Mouse (Mus musculus): ENCODE measurements at regions not wholly inside any gene's neighbourhood (a gene's known extent, or its start where the extent isn't known, plus 50 kb on each side); places are given as distances from the start of the nearest gene placed in this dataset.

DNA sequence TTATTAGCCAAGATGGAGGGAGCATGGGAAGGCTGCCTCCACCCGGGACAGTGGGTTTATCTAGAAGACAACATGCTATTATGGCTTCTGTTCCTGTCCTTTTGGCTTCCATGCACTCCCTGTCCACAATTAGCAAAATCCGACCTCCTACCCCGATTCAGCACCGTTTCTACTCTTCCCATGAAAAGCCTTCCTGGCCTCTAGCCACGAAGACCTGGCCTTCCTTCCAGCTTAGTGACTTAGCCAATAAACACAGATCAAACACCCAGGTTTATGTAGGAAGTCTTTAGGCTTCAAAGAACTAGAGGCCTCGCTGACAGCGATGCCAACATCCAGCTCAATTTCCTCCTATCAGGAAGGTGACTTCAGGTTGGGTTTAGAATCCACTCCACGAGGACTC is 338.5 kb upstream of the Zmiz1 start:
- no peak for DNase-seq (ENCODE audit: low read depth, low spot score)

DNA sequence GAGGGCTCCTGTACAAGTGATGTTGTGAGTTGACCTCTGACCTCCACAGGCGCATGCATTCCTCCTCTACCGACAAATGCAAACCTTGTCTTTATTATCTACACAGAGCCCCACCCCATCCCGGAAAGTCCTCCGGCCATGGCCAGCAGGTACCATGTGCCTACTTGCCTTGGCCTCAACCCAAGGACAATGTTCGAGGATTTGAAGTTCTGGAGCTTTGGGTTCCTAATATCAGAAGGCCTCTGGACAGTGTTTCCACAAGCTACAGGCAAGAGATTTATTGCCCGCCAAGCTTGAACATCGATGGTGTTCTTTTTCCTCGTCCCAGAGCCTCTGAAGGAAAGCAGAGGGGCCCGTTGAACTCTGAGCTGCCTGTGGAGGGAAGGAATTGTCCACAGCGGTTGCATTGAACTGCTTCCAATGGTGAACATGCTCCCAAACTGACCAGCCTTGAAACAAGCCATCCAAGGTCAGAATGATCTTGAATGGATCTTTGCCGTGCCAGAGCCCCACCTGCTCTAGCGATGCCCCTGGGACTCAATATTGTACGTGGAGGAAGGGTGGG is 335.9 kb upstream of the Zmiz1 start:
- DNase-seq (ENCODE audit: low read depth, low spot score) = no peak

DNA sequence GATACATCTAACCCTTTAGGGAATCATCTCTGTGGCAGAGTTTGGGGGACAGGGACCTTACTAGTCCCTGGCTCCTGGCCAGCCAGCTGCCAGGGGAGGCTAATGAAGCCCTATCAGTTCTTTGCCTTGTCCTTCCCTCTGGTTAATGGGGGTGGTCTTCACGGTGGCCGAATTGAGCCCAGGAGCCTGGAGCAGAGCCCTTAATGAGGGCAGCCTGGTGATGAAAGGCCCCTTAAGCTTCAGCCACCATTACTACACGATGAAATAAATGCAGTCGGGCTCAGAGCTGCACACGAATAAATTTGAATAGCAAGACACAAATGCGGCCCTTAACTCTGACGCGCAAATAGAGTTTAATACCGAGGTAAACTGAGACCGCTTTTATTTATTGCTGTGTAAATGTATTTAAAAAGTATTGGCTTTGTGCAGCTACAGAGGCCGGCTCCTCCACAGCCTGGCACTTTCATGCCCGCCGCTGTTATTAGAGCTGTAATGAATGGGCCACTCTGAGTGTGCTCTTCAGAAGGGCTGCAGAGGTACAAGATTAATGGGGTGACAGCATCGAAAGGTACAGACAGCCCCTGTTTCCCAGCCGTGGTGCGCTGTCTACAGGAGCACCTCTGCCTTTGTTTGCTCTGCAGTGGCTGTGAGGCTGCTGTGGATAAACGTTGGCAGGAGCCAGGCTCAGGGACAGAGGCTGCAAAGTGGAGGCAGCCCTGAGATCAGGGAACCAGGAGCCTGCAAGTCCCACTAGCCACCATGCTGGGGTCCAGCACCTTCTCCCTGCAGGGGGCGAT is 335.2 kb upstream of the Zmiz1 start:
- DNase-seq (ENCODE audit: low read depth, low spot score) = no peak

DNA sequence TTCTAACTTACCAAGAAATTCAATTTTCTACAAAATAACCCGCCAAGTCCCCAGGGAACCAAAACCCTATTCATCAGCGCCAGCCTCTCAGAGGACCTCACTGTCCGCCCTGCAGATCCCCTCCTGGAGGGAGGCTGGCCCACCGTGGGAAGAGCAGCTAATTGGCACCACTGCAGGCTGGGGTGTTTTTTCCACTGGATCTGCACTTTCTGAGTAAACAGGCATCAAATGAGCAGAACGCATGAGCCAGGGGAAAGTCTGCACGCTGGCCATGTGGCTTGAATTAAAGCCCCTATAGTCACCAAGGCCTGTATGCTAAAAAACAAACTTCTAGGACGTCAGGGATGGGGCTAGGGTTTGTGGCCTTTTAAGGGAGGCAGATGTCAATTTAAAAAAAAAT is 332.4 kb upstream of the Zmiz1 start:
- DNase-seq (ENCODE audit: low read depth, low spot score) = no peak

DNA sequence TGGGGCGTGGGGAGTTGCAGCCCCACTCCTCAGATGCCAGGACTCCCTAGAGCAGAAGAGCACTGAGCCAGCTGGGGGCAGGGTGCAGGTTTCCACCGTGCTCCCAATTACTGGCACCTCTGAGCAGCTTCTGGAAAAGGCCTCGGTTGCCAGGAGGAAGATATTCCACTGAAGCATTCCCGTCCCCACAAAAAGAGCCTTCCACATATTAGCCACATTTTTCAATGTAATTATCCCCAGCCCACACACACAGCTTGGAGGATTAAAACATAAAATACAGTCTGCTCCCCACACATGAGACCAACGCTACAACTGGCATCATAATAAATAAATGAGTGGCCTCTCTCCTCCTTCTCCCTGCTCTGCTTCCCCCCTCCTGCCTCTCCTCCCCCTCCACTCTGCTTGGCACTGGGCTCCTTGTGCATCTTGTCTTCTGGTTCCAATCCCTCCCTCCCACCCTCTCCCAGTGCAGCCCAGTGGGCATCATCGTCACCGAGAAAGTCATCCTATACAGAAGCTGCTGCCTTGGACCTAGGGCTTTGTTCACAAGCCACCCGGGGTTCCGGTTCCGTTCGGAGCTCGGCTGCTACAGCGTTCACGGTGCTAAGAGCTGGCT is 331.3 kb upstream of the Zmiz1 start:
- no peak for DNase-seq (ENCODE audit: low read depth, low spot score)

DNA sequence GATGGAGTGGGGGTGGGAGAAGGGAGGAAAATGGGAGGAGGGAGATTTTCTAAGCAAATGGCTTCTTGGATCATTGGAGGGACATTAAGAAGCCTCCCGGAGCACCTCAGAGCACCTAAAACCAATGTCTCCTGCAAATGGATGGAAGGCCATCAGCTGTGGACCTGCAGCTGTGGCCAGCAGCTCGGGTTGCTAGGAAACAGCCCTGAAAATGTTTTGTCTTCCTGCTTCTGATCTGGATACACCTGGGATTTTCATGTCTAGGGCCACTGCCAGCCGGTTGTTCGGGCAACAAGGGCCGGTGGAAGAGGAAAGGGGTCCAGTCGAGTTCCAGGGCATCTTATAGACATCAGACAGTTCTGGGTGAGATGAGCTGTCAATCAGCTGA is 330.8 kb upstream of the Zmiz1 start:
- no peak for DNase-seq (ENCODE audit: low read depth, low spot score)

DNA sequence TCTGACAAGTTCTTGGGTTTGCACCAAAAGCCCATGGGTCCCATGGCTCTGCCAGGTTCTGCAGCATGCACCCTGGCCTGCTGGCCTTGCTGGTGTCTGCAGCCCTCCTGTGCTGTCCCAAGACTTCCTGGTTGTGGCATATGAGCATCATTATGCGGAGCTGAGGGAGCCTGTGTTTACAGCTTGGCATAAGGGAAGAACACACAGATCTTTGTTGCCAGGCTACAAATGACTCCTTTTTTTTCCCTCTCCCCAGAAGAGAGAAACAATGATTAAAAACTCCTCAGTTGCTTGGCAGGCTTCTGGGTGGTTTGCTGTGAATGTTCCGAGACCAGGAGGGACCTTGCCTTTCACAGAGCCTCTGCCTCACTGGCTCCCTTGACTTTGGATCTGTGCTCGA is 323.6 kb upstream of the Zmiz1 start:
- DNase-seq (ENCODE audit: low read depth, low spot score) = no peak

DNA sequence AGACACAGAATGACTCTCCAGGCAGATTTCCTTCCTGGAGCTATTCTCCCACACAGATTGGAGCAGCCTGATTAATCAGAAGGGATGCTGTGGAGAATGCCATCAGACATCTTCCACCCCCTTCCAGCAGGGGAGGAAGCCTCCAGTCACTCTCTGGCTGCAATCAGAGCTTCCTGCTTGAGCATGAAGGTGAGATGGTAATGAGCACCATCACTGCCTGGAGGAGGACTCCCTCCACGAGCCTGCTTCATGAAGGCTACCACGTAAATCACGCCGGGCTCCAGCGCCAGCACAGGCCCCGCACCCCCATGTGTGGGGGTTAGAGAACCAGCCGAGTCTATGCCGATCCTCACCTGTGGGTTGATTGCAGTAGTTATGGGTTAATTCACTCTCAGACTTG is 321.7 kb upstream of the Zmiz1 start:
- DNase-seq (ENCODE audit: low read depth, low spot score) = no peak

DNA sequence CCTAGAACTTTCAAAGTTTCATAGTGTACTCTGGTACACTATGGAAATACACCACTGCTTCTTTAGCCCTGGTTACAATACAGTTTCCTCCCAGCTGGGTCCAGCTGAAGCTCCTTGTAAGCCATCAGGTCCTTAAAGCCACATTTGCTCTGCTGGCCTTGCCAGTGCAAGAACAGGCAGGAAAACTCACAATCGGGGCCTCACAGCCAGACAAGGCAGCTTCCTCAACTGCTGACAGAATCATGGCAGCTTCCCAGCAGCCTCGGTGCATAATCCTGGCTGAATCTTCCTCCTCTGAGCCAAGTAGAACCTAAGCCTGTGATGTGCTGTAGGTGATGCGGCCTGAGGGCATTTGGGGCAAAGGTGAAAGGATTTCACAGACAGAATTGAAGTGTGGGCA is 320.5 kb upstream of the Zmiz1 start:
- no peak for DNase-seq (ENCODE audit: low read depth, low spot score)

DNA sequence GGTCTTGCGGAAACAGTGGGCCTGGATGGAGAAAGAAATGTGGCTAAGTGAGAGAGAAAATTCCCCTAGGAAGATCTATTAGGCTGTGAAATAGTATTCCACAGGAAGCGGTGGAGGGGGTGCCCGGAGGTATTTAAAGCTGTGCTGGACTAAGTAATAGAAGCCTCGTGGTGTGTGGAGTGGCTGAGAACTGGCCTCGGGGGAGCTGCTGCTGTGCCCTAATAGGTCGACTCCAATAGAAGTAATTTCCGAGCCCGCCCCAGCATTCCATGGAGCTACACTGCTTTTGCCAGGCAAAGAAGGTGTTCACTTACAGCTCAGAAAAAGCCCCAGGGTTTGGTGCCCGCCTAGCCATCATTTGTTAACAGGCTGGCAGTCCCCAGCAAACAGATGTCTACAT is 317.1 kb upstream of the Zmiz1 start:
- no peak for DNase-seq (ENCODE audit: low read depth, low spot score)

- no peak for DNase-seq (ENCODE audit: low read depth, low spot score)
Observed at GRCm38 (mm10) chr14:25143051-25143450, 315.9 kb upstream of the Zmiz1 start.

GRCm38 (mm10) chr14:25147731-25148130 is 311.3 kb upstream of the Zmiz1 start:
- DNase-seq (ENCODE audit: low read depth, low spot score) = no peak

DNA sequence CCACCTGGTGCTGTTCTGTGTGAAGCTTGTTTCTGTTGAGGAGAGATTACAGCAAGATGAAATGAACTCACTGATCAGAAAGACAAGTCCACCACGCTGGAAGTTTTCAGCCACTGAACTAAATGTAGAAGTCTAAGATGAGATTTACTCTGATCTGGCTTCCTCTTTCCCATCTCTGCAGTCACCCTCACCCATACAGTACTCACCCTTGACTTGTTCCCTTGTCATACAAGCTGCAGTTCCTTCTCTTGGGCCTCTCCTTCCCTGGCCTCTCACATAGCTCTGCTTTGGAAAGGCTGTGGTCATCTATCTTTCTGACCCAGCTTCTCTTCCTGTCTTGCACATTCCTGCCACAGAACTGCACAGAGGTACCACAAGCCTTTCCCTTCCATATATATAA is 308.0 kb upstream of the Zmiz1 start:
- no peak for DNase-seq (ENCODE audit: low read depth, low spot score)

DNA sequence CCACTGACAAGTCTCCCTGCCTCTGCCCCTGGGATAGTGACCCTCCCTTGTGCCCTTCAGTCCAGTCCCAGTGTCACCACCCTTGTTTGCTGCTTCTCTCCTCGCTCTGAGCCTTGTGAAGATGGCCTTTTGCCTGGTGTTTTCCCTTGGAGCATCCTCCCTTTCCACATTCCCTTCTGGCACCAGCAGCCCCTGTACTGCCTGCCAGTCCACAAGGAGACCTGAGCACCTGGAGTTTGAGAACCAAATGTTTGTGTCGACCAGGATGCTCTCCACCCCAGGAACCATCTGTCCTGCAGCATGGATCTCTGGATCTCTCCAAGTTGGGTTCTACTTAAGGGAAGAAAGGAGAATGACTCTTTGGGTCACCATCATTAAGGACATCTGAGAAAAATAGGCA is 307.5 kb upstream of the Zmiz1 start:
- no peak for DNase-seq (ENCODE audit: low read depth, low spot score)

- DNase-seq (ENCODE audit: low read depth, low spot score) = no peak
Observed at GRCm38 (mm10) chr14:25153573-25153972, 305.4 kb upstream of the Zmiz1 start.

DNA sequence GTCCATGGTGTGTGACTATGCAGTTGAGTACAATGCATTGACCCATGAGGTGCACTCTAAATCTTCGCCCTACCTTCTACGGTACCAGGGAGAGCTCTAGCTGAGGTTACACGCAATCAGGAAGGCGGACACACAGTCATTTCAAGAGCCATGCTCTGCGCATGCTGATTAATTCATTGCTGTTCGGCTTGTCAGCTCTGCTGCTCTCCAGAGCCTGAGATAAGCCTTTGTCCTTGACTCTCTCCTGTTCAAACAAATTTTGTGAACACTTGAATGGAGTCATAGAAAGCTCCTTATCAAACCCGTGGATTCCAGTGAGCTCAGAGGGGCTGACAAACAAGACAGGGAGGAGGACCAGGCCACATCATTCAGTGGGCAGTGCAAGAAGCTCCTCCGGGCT is 304.8 kb upstream of the Zmiz1 start:
- DNase-seq (ENCODE audit: low read depth, low spot score) = no peak

DNA sequence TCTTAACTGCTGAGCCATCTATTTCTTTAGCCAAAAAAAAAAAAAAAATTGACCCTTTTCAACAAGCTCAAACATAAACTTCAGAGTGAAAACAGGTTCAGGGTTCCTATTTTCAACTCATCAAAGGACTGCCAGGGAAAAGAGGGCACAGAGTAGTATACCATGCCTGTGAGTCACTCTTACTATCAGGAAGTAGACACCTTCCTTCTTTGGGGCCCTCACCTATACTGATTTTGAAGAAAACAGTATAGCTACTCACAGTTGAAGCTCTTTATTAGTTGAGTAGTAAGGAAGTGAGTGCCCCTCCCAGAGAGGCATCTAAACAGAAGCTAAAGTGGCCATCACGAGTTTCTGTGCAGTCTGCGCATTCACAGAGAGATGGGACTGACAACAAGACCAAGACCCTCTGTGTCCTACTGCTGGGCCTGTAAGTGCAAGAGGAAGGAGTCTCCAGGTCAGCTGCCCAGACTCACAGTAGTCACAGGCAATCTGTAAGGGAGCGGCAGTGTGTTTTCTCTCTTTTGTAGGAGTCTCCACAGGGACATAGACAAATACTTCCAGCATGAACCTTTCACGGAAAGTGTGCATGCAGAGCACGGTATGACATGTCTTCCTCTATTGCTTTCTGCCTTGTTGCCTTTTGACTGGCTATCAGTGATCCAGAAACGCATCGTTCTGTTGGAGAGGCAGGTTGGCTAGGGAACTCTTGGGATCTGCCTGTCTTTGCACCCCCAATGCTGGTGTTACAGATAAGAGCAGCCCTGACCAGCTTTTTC is 303.8 kb upstream of the Zmiz1 start:
- DNase-seq (ENCODE audit: low read depth, low spot score) = no peak

DNA sequence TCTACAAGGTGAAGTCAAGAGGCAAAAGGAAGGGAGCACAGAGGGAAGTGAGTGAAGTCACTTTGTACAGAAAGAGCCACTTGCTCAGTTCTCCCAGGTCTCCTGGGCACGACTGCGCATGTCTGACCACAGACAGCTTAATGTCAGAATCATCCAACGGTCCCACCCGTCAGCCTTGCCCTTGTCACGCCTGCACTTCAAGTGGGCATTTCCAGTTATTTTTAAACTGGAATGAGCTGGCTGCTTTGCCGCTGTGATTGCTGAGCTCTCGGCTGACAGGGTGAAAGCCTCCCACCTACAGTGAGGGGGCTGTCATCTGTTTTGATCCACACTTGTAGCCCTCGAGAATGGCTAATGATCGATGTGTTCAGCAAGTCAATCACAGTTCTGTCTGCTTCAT is 302.8 kb upstream of the Zmiz1 start:
- no peak for DNase-seq (ENCODE audit: low read depth, low spot score)

GRCm38 (mm10) chr14:25161684-25162321 is 297.2 kb upstream of the Zmiz1 start:
- no peak for DNase-seq (ENCODE audit: low read depth, low spot score)

DNA sequence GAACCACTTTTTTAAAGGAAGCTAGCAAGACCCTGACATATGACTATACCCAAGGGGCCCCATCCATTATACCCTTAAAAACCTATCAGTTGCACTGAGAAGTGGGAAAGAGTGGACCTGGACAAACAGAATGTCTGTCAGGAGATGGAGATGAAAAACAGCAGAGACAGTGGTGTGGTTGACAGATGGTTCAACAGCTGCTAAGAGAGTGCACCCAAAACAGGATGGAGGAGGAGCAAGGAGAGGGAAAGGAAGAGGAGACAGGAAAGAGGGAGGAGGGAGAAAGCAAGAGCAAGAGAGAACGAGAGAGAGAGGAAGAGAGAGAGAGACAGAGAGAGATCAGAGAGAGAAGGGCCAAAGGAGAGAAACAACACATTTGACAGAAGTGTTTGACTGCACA is 292.8 kb upstream of the Zmiz1 start:
- no peak for DNase-seq (ENCODE audit: low read depth, low spot score)

DNA sequence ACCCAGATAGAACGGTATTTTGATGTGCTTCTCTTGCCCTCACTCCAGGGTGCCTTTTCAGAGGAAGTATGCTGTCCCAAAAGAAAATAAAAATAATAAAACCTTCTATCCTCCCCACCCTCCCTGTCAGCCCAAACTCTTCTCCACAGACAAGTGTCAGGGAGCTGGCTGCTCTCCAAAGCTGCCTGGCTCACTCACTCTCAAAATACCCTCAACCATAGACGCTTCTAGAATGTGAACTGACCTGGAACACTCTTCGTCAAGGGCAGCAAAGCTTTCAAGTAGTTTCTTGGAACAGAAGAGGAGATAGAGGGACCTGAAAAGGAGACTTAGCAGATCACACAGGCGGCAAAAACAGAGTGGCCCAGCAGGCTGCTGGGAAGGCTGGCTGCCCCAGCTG is 291.4 kb upstream of the Zmiz1 start:
- no peak for DNase-seq (ENCODE audit: low read depth, low spot score)

GRCm38 (mm10) chr14:25168310-25168709 is 290.7 kb upstream of the Zmiz1 start:
- no peak for DNase-seq (ENCODE audit: low read depth, low spot score)

Data from skeletal muscle tissue, adult 2 months (tissue).